Mouse (Mus musculus) adipocyte (in vitro differentiated cells): ENCODE data around the gene Prss23.

Source experiments
- DNase-seq: peaks from one replicate; pipeline ENCODE4 v3.0.0-alpha.2; 2016; ENCODE audit warnings: low spot score

Prss23 gene

DNA sequence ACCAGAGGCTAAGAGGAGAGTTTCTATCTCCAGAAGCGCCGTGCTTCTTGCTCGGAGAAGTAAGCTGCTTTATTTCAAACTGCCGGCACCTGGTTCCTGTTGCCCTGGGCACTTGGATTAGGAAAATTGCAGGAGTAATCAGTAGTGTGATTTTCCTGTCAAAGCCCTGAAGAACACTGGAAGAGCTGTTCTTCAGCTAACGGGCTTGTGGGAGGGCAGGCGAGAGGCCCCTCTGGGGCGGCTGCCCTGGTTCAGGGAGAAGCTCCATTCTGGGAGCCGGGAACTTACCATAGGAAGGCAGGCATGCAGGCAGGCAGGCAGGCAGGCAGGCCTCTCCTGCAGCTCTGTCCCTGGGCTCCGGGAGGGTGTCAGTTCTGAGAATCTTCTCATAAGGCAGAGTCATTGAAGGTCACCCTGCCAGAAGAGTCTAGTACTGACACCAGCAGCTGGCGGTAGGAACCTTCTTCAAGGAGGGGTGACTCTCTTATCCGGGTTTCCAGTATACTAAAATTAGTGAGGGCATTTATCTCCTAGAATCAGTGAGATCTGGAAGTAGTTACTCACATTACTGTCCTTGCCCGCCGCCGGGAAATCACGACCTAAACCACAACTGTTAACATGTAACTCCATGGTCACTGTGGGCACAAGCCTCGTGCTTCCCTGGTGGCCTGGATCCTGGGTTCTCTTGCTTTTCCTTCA lies at the start of gene Prss23:
TSS of gene Prss23 (minus strand) at position 457 of the 699 bp plus-strand sequence.
- DNase-seq, result no peak

DNA sequence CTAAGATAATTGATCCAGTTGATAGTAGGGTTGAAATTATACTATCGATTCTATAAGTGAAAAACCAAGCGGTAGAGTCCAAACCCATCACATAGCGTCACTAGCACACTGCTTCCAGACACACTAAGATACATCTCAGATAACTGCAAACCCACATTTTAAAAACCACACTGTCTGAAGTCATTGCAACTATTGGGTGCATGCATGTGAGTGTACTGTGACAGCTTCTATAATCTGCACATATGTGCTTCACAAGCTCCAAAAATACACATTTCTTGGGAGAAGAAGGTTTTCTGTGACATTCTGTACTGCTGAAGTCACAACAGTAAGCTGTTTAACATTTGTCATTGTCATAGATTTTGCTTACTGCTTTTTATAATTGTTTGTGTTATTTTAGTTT lies 49.1 kb upstream of the Prss23 start:
- no peak for DNase-seq

DNA sequence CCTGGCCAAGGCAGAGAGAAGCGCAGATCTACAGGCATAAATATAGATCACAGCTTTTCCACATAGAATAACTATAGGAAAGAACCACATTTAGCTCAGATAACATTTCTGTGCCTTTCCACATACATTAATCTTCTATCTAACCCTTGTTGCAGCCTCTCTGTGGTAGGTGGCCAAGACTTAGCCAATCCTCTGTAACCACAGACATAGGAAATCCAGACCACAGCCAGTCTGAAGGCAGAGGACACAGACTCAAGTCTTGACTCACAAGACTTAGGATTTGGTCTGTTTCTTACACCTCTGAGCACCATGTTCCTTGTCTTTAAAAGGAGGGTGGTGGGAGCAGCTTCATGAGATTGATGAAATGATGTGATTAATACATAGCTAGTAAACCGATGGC lies 37.6 kb upstream of the Prss23 start:
- no peak for DNase-seq

DNA sequence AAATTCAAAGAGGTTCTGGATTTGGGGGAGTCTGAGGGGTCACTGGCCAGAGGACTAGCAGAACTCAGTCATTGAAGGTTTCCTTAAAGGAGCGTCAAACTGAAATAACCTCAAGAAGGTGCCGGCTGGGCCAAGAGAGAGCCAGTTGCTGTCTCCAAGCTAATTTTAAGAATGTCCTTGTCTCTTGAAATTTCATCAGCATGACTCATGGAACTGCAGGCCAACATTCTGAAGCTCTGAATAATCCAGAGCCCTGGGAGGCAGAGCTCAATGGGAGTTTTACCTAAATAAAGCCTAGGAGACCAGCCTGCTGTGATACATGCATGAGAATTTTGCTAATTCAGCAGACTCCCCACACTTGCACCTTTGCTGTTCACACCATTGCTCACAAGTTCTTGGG lies 36.5 kb upstream of the Prss23 start:
- DNase-seq, result peak; percentile 52

DNA sequence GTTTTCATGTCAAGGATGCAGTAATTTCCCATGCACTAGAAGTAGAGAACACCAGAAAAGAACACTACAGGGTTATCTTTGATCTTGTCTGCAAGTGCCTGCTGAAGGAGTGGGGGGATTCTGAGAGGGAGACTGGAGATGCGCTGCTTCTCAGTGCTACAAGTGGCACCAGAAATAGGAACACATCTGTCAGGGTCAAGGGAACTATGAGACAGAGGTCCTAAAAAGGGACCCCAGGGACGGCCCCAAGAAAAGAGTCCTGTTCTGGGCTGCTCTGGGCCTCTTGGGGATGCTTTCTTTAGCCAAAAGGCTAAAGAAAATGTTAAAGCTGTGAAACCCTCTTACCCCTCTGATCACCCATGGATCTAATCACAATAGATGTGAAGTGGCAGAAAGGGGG lies 35.2 kb upstream of the Prss23 start:
- no peak for DNase-seq

DNA sequence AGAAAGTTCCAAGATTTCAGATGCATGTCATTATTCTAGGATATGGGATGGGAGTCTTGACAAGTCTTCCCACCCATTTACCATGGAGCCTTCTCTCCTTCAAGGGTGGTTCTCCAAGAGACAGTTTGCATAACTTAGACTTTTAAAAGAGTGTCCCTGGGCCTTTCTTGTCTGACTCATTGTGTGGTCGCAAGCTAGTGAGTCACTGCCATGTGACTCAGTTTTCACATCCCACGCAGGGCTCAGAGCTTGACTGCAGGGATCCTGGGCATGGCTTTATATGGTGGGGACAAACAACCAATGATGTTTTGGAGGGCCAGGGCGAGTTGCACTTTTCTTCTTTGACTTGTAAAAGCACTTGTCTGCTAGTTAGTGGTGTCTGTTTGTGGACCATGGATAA lies 34.0 kb upstream of the Prss23 start:
- DNase-seq, result peak; percentile 12

DNA sequence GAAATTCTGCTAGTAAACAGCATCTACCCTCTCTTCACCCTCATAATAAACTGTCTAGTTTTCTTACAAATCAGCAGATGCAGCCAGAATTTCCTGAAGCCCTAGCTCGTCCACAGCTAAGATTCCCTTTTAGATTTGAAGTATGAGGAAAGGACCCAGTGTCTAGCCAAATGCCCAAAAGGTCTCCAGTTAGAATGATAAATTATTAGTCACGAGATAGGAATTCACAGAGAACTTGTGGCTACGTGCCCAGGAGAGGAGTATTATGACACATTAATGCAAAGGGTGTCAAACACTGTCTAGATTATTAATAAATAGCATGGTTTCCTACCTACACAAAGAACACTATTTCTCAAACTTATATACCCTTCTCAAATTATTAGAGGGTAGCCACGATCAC lies 32.6 kb upstream of the Prss23 start:
- DNase-seq, result peak; percentile 38

DNA sequence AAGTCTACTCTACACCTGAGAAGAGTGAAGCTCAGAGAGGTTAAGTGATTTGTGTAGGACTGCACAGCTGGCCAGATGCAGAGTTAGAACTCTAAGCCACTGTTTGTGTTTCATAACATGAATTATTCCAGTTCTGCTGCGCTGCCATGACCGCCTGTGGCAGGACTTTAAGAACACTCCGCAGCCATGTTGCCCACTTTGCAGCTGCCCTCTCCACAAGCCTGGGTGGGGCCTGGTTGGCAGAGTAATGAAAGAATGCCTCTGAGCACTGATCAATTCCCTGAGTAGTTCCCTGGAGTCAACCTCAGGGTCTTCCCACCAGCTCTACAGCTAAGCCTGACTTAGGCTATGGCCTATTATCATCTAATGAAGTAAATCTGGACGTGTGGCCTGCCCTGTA lies 32.1 kb upstream of the Prss23 start:
- DNase-seq, result no peak

DNA sequence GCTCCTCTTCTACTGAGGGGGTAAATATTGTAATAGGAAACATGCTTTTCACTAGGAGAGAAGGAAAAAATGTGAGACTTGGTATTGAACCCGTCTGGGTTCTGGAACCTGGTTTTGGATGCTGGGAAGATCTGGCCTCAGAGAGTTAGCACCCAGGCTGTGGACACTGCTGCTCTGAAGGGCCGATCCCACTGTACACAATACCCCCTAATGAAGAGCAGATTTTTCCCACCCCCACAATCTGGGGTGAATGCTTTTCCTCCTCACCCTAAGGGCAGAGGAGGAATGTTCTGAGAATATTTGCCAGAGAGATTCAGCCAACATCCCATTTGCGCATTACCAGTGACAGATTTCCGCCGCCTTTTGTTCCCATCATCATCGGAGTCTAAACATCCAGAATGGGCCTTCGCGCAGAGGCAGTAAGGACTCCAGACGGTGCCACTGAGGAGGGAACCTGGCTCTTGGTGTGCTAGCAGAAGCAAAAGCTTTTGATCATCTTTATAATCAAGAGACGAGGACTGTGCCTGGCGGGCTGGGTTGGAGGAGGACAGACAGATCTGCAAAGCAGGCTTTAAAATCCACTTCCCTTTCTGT lies 31.6 kb upstream of the Prss23 start:
- no peak for DNase-seq

DNA sequence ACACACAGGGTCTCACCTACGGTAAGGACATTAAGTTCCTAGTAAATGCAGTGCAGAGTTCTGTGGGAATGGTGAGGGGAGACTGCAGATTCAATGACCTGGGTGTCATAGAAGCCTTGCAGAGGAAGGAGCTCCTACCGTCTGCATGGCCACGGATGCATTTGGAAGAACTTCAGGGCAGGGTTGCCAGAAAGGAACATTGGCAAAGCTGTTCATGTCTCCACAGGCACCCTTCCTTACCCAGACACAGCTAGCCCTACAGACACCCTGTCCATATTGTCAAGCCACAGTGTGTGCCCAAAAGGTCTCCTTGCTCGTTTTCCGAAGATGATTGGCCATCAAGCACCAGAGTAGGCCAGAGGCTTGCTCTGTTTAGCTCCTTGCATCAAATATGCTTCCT lies 30.1 kb upstream of the Prss23 start:
- DNase-seq, result no peak

DNA sequence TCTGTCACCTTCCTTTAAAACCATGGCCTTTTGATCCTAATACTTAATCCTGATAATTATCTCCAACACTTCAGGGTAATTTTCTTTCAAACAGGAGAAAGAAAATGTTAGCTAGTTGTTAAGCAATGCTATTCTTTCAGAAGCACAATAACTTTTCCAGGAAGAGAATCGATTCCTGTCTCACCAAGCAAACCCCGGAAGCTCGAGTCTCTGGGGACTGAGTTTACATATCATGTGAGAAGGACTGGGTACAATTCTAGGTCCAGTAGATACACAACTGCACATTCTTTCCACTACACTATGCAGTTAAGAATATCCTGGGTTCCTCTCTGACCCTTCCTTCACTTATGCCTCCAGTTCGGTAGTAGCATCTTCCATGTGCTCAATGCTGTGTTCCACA lies 29.7 kb upstream of the Prss23 start:
- DNase-seq, result no peak

DNA sequence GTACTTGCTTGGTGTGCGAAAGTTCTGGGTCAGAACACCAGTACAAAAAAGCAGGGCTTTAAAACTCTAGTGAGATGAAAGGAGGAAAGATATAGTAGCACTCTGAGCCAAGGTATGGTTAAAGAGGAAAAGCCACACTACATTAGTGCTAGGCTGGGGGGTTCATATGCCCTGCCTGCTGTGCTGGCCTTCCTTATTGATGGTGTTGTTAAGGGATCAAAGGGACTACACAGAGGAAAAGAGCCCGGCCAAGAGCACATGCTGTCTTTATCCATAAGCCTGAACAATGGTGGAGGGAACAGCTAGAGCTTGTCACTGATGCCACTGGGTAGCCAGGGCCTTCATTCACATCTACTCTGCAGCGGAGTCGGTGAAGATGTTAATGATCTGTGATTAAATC lies 28.2 kb upstream of the Prss23 start:
- DNase-seq, result no peak

DNA sequence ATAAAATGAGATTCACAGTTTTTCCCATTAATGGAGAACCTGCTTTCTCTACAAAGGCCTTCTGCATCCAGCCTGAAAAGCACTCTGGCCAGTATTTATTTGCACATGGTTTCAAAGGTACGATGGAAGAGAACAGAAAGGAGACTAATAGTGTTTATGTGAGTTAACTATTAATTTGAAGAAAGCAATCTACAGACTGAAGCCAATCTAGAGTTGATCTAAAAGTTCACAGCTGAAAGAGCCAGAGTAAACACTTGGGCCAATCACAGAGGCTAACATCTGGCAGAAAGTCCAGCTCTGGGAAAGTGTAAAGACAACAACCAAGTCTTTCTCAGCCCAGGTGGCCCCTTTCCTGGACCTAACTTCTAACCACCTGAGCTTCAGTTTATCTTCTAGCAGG lies 27.1 kb upstream of the Prss23 start:
- DNase-seq, result no peak

DNA sequence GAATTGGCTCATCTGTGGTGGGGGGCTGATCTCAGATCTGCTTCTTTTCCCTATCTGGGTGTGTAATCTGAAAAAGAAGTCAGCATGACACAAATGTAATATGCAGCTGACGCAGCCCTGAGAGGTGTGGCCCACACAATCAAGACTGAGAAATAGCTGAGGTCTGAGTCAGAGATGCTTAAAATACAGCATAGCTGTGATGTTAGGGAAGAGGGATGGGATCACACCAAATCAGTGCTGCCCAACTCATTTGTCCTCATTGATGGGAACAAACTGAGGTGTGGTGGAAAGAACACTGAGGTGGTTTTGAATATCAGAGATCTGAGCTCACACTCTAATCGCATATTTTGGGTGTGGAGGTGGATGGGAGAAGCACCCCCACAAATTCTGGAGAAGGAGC lies 14.0 kb upstream of the Prss23 start:
- no peak for DNase-seq

DNA sequence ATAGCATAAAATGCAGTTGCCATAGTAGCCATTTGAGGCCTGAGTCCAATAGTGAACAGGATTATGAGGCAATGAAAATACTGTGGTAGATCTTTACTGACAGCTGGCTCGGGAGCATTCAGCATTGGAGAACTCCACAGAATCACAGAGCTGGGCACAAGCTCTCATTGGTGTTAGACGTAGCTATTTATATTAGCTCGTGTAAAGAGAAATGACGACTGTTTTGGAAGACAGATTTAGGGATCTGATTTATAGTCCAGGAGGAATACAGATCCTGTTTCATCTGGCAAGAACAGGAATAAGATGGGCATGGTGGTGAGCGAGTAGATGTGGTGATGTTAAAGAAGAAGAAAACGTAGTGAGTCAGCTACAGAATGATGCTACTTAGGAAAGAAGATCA lies 12.4 kb upstream of the Prss23 start:
- DNase-seq, result no peak

DNA sequence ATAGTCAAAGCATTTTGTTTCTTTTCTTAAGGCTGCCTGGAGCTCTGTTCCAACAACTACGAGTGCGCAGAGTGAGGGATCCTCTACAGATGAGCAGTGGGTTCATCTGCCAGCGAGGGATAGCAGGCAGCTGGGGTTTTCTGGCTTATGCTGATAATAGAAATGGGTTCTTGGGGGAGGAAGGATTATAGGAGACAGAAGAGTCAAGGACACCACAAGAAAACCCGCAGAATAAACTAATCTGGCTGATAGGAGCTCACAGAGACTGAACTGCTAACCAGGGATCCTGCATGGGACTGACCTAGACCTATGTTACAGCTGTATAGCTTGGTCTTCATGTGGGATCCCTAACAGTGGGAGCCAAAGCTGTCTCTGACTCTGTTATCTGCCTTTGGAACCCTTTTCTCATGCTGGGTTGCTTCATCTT lies 456 bp upstream of the Prss23 start:
- no peak for DNase-seq

DNA sequence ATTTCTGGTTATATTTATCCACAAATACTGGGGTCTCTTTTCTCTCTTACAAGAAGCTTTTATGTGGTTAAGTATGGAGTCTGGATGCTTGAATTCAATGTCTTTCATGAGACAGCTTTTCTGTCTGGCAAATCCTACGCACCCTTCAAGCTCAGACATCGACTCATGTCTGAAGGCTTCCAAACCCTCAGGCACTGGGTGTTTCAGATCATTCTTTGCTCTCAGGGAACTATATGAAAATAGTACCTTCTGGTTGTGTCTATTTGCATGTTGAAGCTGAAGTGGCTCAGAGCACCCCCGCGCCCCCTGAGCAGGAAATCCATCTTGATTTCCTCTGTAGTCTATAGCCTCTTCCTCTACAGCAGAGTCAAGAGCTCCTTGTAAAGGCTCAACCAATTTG lies 3.2 kb downstream of the Prss23 start:
- no peak for DNase-seq

DNA sequence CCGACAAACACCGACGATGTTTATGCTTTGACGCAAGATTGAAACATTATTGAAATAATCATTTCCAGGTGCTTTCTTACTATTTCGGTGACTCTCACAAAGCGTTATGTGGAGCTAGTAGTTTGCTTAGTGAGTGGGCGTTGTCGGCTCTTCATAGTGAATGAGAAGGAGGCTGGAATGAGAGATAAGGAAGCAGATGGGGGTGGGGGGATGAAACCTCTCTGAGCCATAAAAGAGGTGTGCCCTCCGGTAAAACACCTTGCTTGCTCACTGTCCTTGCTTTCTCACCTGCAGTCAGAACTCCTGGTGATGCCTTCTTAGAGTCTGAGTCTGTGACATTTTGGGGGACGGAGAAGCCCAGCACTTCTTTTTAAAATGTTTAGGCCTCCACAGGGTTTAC lies 4.8 kb downstream of the Prss23 start:
- DNase-seq, result no peak

DNA sequence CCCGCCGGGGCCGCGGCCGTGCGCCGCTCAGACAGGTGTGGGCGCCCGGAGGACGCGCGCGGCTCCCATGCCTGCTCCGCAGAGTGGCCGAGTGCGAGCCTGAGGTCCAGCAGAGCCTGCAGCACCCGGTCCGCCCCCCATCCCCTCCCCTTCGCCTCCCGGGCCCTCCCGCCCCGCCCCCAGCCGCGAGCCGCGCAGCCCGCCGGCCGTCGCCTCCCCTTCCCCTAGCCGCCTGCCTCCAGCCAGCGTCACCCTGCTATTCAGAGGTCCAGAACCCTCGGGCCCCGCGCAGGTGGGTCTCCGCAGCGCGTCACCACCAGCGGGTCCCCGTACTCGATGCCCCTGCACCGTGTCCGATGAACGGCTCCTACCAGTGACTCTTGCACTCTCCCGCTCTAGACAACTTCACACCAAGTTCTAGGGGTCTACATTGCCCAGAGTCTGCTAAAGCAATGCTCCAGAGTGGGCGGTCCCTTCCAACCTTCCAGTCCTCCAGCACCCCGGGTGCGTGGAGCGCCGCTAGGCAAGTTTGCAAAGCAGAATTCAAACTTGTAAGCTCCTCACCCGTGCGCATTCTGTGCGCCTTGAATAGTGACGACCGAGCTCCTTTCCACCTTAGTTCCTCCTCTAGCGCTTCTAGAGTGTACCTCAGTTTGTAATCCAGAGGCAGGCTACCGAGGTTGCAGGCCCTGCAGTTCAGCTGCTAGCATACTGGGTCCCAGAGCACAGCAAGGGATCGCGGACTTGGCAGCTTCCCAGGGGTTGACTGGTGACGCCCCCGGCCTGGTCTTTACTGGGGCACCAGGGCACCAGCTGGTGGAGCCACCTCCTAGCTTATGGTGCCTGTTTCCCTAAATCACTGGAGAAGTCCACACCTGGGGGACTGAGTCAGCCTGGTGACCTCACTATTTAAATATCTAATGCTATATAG lies 9.3 kb downstream of the Prss23 start:
- peak; percentile 52 for DNase-seq

DNA sequence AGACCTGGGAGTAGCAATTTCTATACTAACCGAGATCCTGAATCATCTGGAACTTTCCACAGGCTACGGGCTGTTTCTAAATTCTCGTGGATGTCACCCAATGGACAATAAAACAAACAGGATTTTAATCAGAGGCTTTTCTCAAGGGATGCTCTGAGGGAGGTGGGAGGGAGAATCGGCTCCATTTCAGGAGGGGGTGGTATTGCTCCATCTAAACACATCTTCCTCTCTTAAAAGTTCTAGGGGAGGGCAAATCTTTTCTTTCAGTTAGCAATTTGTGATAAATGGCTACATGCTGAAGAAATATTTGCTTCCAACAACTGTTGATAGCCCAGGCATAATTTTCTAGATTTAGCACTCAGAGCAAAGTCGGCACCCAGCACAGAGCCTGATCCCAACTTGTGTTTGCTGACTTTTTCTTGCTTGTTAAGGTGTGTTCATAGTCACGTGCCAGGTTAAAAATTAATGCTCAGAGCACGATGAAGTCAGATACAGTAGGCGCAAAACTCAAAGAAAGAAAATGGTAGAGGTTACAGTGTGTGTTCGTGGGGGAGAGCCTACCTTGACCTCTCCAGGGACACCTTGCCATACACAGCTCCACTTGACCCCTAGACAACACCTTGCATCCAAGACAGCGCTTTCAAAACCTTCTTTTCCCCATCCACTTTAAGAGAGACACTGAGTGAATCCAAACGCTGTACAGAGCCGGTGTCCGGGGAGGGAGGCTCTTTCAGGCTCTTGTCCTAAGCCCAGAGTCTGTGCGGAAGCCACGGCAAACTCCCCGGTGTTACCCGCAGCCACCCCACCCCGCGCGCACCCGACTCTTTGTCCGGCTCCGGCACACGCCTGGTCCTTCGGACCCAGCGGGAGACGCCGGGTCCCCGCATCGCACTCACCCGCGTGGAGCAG lies 10.2 kb downstream of the Prss23 start:
- peak; percentile 5 for DNase-seq

DNA sequence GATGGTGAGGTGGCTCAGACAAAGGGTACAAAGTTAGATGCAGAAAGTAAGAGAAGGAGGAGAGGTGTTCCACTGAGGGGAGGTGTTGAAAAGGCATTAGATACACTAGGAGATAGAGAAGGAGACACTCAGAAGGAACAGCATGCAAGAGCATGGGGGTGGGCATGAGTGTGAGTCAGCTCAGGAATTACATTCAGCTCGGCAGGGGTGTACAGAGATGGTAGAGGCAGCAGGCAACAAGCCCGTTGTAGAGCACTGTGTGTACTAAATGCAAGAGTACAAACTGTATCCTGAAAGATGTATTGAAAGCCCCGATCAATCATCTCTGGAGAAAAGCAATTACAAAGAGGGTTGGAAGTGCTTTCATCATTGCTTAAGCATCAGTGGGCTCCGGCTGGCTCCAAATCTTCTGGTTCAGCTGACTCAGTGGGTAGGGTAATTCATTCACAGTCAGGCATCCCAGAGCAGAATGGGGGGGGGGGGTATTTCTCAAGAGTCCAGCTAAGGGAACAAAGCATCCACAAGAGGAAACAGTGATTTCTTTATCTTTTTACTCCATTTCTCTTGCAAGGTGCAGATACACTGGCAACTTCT lies 15.0 kb downstream of the Prss23 start:
- DNase-seq, result no peak

DNA sequence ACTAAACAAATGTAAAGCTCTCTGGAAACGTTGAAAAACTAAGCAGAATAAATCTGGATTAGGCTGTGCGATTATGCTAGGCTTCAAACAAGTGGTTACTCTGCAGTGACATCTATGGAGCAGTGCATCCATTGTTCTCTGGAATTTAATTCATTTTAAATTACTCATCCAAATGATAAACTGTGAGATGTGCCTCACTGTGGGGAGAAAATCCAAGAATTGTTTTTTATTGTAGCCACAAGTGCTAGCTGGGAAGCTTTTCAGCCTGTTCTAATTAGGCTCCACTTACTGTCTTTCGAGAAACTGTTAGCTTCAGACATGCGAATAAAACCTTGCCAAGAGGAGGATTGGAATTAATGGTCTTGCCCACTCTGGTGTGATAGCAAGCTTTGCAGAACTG lies 18.3 kb downstream of the Prss23 start:
- DNase-seq, result no peak
